Mouse (Mus musculus) heart, postnatal 36 days (tissue): Measurements from ENCODE around the gene Acsl6. TPM values are rescaled to one million over a fixed set of nuclear protein-coding genes. Genes with fewer than 3 reads are reported as not detected.

Experiments used
- DNase-seq, 2 experiments: peaks; one replicate each; pipeline ENCODE4 v3.0.0; 2021 to 2022
- intact Hi-C: fragments of 180-260 bp; cut with DNase I; formaldehyde crosslinking; loops from one replicate; pipeline ENCODE4 v1.15.1; 2025
- total RNA-seq, 2 experiments: library from RNA; stranded (reverse); gene quantifications; 2 replicates each; pipeline ENCODE4 v1.2.3; 2021

Gene Acsl6
- total RNA-seq, 2 experiments from 2014 or later = 3.1 to 5.9 TPM

DNA sequence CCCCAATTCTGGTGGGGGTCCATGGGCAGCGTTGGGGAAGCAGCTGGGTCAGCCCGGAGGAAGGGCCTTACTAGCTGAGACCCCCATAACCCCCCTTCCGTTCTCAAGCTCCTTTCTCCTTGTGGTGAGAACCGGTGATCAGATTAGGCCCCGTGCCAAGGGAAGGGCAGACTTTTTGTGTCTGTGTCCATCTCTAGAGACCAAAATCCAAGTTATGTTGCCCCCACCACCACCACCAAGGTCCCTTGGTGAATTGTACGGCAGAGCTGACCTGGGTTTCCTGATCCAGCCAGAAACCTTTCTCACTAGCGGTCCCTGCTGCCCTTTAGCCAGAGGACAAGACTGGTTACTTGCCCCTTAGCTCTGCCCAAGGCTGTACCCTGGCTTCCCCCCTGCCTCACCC is 874 bp downstream of the Acsl6 start:
- intact Hi-C loops = loop anchor here (10.0 kb wide), 1 partner anchor 170 kb away; no protein-coding TSS in a partner anchor
- DNase-seq = no peak

DNA sequence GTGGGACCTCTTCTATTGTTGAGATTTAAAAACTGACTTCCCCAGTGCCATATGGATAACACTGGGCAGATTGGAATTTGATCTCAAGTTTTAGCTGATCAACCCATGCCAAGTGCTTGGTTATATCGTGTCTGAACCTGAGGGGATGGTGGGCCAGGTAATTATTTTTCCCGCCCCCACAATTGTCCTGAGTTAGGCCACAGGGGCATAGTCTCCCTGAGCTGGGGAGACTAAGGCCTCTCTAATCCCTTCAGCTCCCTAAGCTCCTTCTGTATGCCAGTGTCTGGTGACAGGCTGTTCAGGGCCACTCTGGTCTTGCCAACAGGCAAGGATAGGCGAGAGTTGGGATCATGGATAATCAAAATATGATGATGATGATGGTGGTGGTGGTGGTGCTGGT is 1.7 kb downstream of the Acsl6 start:
- intact Hi-C loops = loop anchor here (5.0 to 10.0 kb wide), 2 partner anchors 117 to 169 kb away; no protein-coding TSS in a partner anchor
- no peak for DNase-seq

DNA sequence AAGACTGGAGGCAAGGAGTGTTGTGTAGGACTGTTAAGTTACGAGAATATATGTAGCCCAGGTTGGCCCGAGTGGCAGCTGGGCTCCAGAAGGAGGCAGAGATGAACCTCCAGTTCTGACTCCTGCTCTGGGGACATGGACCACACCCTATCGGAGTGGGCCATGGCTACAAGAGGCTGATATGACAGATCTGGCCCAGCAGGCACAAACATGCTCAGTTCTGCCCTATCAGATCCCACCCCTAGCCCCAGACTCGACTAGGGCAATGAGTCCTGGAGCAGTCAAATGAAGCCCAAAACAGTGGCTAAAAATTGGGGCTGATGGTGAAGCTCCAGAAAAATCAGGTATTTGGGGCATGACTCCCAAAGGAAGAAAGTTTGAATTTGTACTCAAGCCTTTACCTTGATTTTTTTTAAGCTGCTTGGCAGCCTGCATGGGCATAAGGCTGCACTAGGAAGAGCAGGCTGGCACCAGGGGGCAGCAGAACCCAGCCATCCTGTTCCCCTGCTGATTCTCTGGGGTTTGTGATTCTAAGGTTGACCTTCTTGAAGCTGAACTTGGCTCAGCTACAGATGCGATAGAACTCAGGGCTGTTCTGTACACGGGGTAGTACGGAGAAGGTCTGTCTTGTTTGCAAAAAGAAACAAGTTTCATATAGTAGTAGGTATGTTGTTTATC is 3.7 kb downstream of the Acsl6 start:
- DNase-seq = peak; percentile 52 to 58
- intact Hi-C loops = loop anchor here (1.0 to 10.0 kb wide), 3 partner anchors 47 to 168 kb away; no protein-coding TSS in a partner anchor

DNA sequence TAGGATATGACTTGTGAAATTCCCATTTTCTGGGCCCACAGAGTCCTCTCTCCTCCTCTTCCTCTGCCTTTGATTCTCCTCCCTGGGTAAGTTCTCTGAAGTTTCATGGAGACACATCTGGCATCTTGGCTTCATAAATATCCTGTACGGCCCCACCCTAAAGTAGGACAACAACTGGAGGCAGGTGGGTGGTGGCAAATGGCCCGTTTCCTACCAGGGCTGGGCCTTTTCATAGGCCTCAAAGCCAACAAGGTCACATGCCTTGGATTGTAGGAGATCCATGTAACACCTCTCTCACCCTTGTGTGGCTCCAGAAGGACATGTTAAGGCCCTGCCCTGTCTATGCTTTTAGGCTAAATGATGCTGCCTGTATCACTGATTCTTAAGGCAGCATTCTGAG is 7.0 kb downstream of the Acsl6 start:
- intact Hi-C loops = no loop called here

DNA sequence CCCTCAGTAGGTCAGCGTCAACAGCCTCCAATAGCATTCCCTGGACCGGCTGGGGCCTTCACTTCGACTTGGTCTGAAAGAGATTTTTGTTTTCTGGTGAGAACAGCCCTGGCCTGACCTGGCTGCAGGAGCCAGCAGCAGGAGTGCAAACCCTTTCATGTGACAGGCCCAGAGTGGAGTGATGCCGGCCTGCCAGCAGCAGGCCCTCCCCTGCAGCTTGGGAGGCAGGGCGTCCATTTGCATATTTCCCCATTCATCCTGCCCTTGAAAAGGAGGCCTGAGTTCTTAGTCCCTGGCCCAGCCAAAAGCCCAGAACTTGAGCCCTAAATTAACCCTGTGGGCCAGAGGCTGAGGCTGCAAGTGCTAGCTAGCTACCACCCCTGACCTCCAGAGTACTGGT is 8.4 kb downstream of the Acsl6 start:
- DNase-seq = peak; percentile 29 to 34
- intact Hi-C loops = no loop called here

More for the DNA sequence above, 7.0 kb downstream of the Acsl6 start:
- DNase-seq = no peak

DNA sequence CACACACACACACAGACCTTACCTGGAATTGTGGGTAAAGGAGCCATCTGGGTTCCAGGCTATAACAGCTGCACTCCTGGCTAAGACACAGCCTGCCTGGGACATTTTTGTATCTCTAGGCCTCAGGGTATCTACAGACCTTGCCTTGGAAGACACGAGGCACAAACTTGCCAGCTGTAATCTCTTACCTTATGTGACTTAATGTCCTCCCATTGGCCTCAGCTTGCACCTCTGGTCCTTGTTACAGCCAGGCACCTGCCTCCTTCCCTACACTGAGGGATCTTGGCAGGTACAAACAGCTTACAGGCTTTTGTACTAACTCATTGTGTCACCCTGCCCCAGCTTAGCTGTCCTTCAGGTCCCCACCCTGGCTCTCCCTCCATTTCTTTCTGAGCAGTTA is 9.0 kb downstream of the Acsl6 start:
- intact Hi-C loops = no loop called here
- no peak for DNase-seq

DNA sequence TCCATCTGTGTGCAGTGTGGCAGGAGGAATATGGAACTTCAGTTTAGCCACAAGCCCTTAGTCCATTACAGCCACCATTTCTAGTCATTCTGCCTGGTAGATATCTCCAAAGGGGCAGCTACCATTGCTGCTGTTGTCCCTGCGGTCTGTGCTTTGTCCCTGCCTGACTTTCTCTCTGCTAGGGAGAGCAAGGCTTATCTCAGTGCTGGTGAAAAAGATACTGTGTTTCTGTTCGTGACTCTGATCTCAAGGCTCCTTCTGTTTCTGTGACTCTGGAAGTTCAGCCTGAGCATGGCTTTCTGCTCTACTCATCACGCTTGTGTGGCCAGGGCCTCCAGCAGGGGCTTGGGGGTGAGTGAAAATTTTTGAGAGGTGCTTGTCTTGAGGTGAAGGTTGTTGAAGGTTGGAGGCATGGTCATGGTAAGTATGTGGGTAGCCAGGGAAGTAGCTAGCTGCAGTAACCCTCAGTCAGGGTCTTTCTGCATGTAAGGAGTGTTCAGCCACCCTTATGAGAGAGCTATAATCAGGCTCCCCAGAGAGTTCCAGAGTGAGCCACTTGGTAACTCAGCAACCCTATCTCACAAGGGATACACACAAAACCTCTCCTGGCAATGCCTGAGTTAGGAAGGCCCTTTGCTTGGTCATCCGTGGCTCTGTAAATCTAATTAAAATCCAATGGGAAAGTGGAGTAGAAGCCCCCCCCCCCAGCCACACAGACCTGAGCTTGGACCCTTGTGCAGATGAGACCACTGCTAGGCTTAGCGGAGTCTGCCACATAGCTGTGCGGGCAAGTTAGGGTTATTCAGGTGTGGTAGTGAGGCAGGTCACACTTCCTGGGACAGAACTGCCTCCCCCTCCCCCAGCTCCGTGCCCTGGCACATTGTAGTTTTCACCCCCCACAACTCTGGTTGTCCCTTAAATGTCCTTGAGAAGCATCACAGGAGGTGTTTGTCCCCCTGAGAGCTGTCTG is 10.1 kb downstream of the Acsl6 start:
- no peak for DNase-seq
- intact Hi-C loops = no loop called here

DNA sequence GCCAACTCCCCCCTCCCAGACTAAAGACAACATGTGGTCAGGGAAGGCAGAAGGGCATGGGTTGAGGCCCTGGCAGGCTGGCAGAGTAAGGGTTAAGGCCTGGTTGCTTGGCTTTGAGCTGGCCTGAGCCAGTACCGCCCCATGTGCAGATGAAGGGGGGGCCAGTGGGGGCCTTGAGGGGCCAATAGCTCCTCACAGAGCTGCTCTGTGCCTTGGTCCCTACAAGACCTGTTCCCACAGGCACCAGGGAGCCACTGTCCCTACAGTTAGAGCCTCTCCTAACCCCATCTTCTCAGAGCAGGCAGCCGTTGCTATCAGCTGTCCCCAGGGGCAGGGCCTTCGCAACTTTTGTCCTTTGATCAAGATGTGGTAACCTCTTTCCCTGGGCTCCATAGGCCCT is 11.1 kb downstream of the Acsl6 start:
- intact Hi-C loops = no loop called here
- no peak for DNase-seq

DNA sequence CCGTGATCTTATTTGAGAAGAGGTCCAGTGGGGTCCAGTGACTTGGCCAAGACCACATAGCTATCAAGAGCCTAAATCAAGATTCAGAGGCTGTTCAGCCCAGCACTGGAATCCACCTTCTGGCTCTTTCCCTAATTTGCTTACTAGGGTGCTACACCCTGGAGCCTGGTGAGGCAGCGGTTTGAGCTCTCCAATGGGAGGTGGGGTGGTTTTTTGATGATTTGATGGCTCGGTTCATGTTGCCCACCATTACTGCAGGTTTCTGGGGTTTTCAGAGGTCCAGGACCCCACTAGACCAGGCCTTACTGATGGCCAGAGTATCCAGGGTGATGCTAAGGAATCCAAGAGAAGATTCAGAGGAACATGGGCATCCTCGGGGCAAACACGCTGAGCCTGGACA is 11.7 kb downstream of the Acsl6 start:
- intact Hi-C loops = no loop called here

DNA sequence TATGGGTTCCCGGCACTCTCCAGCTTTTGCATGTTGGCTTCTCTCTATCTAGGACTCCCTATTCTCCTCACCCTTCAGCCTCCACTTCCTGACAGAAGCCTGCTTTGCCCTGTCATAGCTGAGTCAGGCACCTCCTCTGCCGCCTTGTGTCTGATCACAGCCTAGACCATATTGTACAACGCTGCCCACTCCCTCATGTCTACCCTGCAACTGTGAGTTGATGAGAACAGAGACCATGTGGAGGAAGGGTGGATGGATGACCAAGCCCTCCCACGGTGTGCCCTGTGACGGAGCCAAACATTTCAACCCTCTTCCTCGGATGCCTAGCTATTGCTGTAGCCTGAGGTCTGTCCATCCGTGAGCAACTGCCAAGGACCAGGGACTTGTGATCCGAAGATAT is 13.8 kb downstream of the Acsl6 start:
- intact Hi-C loops = no loop called here
- DNase-seq = no peak

More for the DNA sequence above, 11.7 kb downstream of the Acsl6 start:
- no peak for DNase-seq

DNA sequence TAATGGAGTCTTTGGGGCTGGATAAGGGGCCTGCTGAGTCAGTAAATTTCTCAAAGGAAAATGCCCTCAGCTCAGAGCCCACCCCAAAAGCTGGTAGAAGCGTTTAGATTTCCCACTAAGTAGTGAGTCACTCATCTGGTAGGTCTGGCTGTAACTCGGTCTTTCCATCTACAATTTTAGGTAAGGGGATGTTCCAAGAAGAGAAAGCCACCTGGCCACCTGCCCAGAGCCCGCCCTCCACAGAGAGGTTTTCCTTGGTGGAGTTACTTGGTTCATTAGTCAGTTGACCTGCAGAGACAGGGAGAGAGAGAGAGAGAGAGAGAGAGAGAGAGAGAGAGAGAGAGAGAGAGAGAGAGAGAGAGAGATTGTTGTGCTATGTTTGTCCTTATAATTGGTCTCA is 14.2 kb downstream of the Acsl6 start:
- no peak for DNase-seq
- intact Hi-C loops = no loop called here

DNA sequence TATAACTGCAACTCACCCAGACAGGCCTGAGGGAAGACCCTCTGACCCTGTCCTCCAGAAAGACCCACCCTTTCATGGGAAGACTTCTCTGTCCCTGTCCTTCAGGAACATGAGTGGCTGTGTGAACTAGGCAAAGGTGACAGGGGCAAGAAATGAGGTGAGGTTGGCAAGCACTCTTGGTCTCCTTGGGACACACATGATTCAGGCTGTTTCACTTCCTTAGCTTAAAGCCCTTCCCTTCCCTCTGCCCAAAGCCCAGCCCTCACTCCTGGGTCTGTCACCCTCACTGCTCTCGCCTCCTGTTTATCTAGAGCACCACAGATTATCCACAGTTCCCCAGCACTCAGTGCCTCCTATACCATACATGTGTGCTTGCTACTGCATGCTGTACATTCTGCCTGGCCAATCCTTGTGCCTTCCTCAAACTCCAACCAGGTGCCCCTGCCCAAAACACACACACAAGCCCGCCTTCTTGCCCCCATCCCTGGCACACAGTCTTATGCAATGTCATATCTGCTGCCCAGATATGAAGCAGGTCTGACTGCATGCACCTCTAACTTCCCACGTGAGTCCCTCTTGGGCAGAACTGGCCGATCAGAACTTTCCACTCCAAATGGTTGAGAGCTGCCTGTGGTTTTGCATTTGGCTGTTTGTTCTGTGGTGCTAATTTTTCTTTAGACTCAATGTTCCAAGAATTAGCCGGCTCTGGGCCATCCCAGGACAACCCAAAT is 18.4 kb downstream of the Acsl6 start:
- intact Hi-C loops = no loop called here
- no peak for DNase-seq

DNA sequence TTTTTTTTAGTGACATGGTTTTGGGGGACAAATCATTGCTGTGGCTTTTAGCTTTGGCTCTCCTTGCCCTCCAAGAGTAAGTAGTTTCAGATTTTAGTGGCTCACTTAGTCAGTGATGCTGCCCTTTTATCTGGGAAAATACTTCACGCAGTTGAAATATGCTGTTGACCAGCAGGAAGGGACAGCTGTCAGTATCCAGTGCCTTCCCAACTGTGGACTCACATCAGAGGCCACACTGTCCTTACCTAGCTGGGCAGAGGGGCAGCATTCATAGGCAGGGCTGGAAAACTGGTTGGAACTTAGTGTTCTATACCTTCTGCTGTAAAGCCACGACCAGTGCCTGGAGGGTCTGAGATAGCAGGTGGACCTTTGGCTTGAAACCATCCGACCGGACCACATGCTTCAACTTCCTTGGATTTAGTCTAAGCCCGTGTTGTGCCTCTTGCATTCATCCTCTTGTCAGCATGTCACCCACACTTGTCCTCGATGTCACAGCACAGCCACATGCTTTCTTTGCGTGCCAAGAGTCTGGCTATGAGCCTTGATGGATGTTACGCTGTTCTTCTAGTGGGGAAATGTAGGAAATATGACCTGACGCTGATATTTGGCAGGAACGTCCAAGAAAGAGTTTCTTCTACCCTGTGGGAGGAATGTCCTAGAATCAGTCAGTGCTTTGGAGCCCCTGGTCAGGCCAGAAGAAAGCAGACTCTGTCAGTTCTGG is 28.0 kb downstream of the Acsl6 start:
- no peak for DNase-seq
- intact Hi-C loops = no loop called here

DNA sequence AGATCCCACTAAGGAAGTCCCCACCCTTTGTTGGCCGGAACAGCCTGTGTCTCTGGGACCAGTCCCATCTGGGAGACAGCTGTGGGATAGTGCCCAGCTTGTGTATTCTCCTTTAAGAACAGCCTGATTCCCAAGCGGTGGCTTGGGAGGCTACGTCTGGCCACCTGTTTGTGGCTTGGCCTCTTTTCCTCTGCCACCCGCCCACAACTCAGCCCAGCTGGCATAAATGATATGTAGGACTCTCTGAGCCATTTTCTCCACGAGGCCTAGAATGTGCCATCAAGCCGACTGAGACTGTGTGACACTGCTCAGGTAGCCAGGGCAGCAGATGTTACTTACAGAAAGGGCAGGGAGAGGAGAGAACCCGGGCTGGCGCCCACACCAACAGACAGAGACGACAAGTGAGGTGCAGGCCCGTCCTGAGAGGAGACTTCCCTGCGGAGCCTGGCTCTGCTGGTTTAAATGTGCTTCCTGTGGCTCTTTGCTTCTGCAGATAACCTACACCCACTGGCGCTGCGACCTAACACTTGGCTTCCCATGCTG is 32.6 kb downstream of the Acsl6 start:
- intact Hi-C loops = no loop called here
- DNase-seq = no peak

DNA sequence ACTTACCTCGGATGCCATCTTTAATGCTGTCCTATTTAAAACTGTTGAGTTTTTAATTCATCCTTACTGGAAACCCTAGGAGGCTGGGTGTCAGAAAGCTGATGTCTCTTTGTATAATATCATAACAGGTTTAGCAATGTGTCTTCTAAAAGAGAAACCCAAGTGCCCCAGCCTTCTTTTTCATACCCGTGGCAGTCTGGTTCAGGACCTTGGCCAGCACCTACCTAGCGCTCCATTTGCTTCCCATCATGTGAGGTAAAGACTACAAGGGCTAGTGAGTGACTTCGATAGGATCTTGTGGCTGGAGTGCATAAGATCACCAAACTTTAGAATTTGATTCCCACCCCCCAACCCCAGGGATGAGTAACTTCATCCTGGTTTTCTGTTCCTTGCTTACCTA is 40.1 kb downstream of the Acsl6 start:
- DNase-seq = no peak
- intact Hi-C loops = no loop called here

DNA sequence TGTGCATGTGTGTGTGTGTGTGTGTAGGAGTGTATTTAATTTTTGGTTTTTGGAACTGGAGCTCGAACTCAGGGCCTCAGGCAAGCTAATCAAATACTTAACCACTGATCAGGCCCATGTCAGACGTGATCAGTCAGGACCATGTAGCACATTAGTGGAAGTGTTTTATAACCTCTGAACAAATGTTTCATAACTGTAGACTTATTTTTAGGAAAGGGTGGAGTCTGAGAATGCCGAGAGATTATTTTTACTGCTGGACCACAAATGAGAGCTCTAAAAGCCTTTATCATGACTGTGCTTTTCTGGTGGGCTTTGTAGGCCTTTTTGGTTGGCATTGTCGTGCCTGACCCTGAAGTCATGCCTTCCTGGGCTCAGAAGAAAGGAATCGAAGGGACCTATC is 48.1 kb downstream of the Acsl6 start:
- intact Hi-C loops = loop anchor here (5.0 to 10.0 kb wide), 2 partner anchors 204 to 347 kb away; no protein-coding TSS in a partner anchor
- DNase-seq = no peak

DNA sequence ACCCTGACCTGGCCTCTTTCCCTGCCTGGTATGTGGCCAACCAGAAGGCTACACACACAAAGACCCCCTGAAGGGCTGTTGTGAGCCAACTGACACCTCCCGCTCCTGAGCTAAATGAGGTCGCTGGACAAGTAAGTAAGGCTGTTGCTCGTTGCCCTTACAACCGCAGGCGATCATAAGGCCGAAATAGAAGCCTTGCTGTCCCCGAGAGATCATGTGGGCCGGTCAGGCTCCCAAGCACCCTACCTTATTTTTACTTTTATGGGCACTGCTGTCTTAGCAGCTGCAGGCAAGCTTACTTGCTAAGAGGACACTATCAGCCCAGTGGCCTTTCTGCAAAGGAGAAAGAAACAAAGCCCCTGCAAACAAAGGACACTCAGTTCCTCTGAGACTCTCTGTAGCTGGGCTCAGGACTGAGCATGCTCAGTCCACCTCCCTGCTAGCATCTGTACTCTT is 49.6 kb downstream of the Acsl6 start:
- intact Hi-C loops = loop anchor here (5.0 to 10.0 kb wide), 2 partner anchors 206 to 348 kb away; no protein-coding TSS in a partner anchor
- no peak for DNase-seq

DNA sequence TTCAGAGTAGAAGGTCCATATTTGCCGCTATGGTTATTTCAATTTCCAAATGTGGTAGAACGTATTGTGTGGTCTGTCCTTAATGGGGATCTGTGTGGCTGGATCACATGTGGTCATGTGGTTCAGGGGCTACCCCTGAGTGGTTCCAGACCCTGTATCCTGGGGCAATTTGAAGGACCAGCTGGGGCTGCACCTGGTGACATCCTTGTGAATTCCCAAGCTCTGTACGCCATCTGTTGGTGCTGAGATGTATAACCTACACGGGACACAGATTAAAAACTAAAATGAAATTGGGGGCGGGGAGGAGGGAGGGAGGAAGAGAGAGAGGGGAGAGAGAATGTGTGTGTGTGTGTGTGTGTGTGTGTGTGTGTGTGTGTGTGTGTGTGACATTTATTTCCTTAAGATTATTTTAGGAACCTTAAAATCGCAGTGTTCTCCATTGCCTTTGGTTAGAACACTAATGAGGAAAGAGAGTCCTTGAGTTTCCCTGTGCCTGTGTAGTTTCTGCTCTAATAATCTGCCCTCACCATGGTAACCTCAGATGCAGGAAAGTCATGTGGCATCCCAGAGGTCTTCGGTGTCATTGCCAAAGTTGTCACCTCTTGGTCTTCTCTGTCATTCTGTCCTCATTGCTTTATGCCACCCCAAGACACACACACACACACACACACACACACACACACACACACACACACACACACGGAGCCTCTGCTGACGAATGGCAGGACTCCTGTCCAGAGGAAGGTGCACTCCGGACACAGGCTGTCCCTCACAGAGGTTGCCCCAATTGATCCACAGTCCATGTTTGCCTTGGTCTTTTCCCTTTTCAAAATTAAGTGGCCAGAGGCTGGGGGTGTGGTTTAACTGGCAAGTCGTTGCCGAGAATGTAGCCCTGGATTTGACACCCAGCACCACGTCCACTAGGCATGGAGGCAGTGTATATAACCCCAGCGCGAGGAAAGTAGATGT is 51.3 kb downstream of the Acsl6 start:
- intact Hi-C loops = loop anchor here (1.0 to 10.0 kb wide), 5 partner anchors 48 to 350 kb away; no protein-coding TSS in a partner anchor
- peak in 1 of 2 experiments; percentile 26 for DNase-seq
